Mouse (Mus musculus) erythroblast, embryonic 14.5 days (primary cell): ENCODE measurements around the gene Pla2g3. TPM values are rescaled to one million over a fixed set of nuclear protein-coding genes. Genes with fewer than 3 reads are reported as not detected.

ENCODE experiments used
- H3K27me3 ChIP-seq: 2 replicates; pipeline ENCODE4 v1.6.1; 2012; ENCODE audit warnings: inconsistent platforms; ENCODE audit not compliant: control insufficient read depth
- H3K36me3 ChIP-seq: 2 replicates; pipeline ENCODE4 v1.6.1; 2012; ENCODE audit warnings: mild to moderate bottlenecking, inconsistent platforms; ENCODE audit not compliant: control insufficient read depth
- H3K4me1 ChIP-seq: 2 replicates; pipeline ENCODE4 v1.6.1; 2012; ENCODE audit warnings: inconsistent platforms; ENCODE audit not compliant: control insufficient read depth
- H3K4me3 ChIP-seq: replicated peaks from 2 replicates; pipeline ENCODE3; 2012; ENCODE audit warnings: moderate library complexity, mild to moderate bottlenecking, inconsistent platforms
- H3K9me3 ChIP-seq: 2 replicates; pipeline ENCODE4 v1.6.1; 2012; ENCODE audit warnings: low read length, inconsistent platforms, mixed read lengths; ENCODE audit not compliant: control insufficient read depth
- GATA1 ChIP-seq: IDR thresholded peaks from 2 replicates; pipeline ENCODE4 v1.6.1; 2012; ENCODE audit warnings: low read length, inconsistent platforms, mixed read lengths
- TAL1 ChIP-seq: IDR thresholded peaks from 3 replicates; pipeline ENCODE4 v1.6.1; 2012; ENCODE audit warnings: low read length, inconsistent platforms, mixed read lengths
- polyA plus RNA-seq: library from polyadenylated mRNA; stranded (reverse); fragments of >175 nt; gene quantifications from 2 replicates; pipeline ENCODE4 v1.2.3, GENCODE M21; 2012

Gene Pla2g3
- polyA plus RNA-seq, 1 experiment = not detected

- no peak overlapping the region for H3K4me3 ChIP-seq
- peaks cover 31% of the 10 kb centered on the region; the same call in 1 of the 2 replicates for H3K36me3 ChIP-seq
- no peaks in the 10 kb centered on the region for H3K9me3 ChIP-seq
- H3K4me1 ChIP-seq = peaks cover 14% of the 10 kb centered on the region
- no peak for TF ChIP-seq TAL1
- TF ChIP-seq GATA1 = no peak
- H3K27me3 ChIP-seq = no peaks in the 10 kb centered on the region
Measured at GRCm38 (mm10) chr11:3531634-3532033, 43.5 kb downstream of the Pla2g3 start.

- Histone ChIP-seq H3K4me1 (peaks cover 14% of the 10 kb centered on the region), H3K9me3 (no peaks in the 10 kb centered on the region), H3K36me3 (peaks cover 31% of the 10 kb centered on the region; the same call in 1 of the 2 replicates), H3K4me3 (no peak overlapping the region), H3K27me3 (no peaks in the 10 kb centered on the region)
- TF ChIP-seq TAL1 (no peak), GATA1 (no peak)
Measured at GRCm38 (mm10) chr11:3532101-3532931, 44.2 kb downstream of the Pla2g3 start.

GRCm38 (mm10) chr11:3533406-3533932, 45.4 kb downstream of the Pla2g3 start:
- Histone ChIP-seq H3K4me1 (peaks cover 23% of the 10 kb centered on the region), H3K4me3 (no peak overlapping the region), H3K36me3 (peaks cover 26% of the 10 kb centered on the region; the same call in 1 of the 2 replicates), H3K9me3 (no peaks in the 10 kb centered on the region), H3K27me3 (no peaks in the 10 kb centered on the region; the same call in 1 of the 2 replicates)
- TF ChIP-seq TAL1 (no peak), GATA1 (no peak)

GRCm38 (mm10) chr11:3534956-3535355, 46.9 kb downstream of the Pla2g3 start:
- H3K27me3 ChIP-seq = no peaks in the 10 kb centered on the region; the same call in 1 of the 2 replicates
- H3K4me3 ChIP-seq = peak overlapping the region; percentile 61
- TF ChIP-seq GATA1 (no peak), TAL1 (no peak)
- H3K36me3 ChIP-seq = peaks cover 17% of the 10 kb centered on the region; the same call in 1 of the 2 replicates
- peaks cover 38% of the 10 kb centered on the region for H3K4me1 ChIP-seq
- H3K9me3 ChIP-seq = no peaks in the 10 kb centered on the region

- H3K27me3 ChIP-seq = no peaks in the 10 kb centered on the region; the same call in 1 of the 2 replicates
- H3K9me3 ChIP-seq = no peaks in the 10 kb centered on the region
- H3K36me3 ChIP-seq = peaks cover 15% of the 10 kb centered on the region; the same call in 1 of the 2 replicates
- H3K4me1 ChIP-seq = peaks cover 38% of the 10 kb centered on the region
- TF ChIP-seq GATA1 (no peak), TAL1 (no peak)
- H3K4me3 ChIP-seq = peak overlapping the region; percentile 61
Measured at GRCm38 (mm10) chr11:3535406-3535986, 47.4 kb downstream of the Pla2g3 start.

- Histone ChIP-seq H3K4me1 (peaks cover 38% of the 10 kb centered on the region), H3K27me3 (no peaks in the 10 kb centered on the region; the same call in 1 of the 2 replicates), H3K9me3 (no peaks in the 10 kb centered on the region), H3K36me3 (peaks cover 14% of the 10 kb centered on the region; the same call in 1 of the 2 replicates), H3K4me3 (peak overlapping the region; percentile 61)
- TF ChIP-seq GATA1 = no peak
- TF ChIP-seq TAL1 = no peak
Measured at GRCm38 (mm10) chr11:3536082-3536481, 48.0 kb downstream of the Pla2g3 start.

- Histone ChIP-seq H3K36me3 (peaks cover 11% of the 10 kb centered on the region; the same call in 1 of the 2 replicates), H3K27me3 (no peaks in the 10 kb centered on the region; the same call in 1 of the 2 replicates), H3K4me1 (peaks cover 38% of the 10 kb centered on the region), H3K4me3 (no peak overlapping the region), H3K9me3 (no peaks in the 10 kb centered on the region)
- TF ChIP-seq TAL1 = no peak
- TF ChIP-seq GATA1 = no peak
Measured at GRCm38 (mm10) chr11:3536745-3537333, 48.8 kb downstream of the Pla2g3 start.

- Histone ChIP-seq H3K27me3 (no peaks in the 10 kb centered on the region; the same call in 1 of the 2 replicates), H3K9me3 (no peaks in the 10 kb centered on the region), H3K4me1 (peaks cover 38% of the 10 kb centered on the region), H3K4me3 (no peak overlapping the region), H3K36me3 (peaks cover 5% of the 10 kb centered on the region; the same call in 1 of the 2 replicates)
- TF ChIP-seq GATA1 = no peak
- no peak for TF ChIP-seq TAL1
Measured at GRCm38 (mm10) chr11:3537711-3538110, 49.6 kb downstream of the Pla2g3 start.
